ENCODE assay signal across 7 mouse cellular contexts in the genomic region with DNA sequence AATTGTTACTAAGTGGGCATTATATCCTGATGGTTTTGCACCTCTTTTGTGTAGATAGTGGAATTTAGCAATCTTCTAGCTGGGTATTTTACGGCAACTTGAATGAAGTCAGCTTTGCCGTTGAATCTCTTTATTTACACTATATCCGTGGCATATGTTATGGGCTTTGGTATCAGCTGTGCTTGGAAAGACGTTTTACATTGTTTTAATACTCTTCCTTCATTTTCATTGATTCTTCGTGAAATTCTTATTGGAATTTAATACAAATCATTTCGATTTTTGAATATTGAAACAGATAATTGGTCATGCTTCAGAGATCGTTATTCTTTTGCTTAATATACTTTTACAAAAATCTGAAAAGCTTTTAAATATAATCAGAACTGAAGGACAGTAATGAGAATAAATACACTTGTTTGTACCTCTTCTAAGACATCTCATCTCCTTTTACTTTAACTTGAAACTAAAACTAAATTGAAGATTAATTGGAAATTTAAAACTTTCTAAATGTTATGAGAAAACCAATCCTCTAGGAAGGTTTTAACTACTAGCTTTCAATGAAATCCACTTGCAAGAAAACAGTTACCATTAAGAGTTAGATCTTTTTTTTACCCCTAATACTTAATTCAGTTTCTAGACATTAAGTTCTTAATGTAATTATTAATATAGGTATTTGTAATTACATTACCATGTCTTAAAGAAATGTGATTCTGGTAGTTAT. TPM values are rescaled to one million over a fixed set of nuclear protein-coding genes. Genes with fewer than 3 reads are reported as not detected.
DNase-seq lines count a peak whose midpoint lies in the region; ATAC-seq lines count a peak whose summit lies in the region.

No protein-coding gene starts in this region.

- H3K27ac ChIP-seq in lung, embryonic 15.5 days: peak overlapping the region; percentile 100
- H3K27ac ChIP-seq in embryonic facial prominence, embryonic 14.5 days (replicated peaks; ENCODE audit: low read depth, low read length): no peak overlapping the region
- H3K27ac ChIP-seq in limb, embryonic 12.5 days: no peak overlapping the region
- no peak overlapping the region for H3K27ac ChIP-seq in stomach, embryonic 15.5 days

- H3K36me3 ChIP-seq in lung, embryonic 15.5 days: peaks cover 20% of the 10 kb centered on the region
- peaks cover 29% of the 10 kb centered on the region for H3K36me3 ChIP-seq in embryonic facial prominence, embryonic 14.5 days (ENCODE audit: control insufficient read depth, insufficient read depth, low read length)
- peaks cover 31% of the 10 kb centered on the region for H3K36me3 ChIP-seq in limb, embryonic 12.5 days
- no peaks in the 10 kb centered on the region for H3K36me3 ChIP-seq in stomach, embryonic 15.5 days

- no peak for DNase-seq in lung, postnatal 14 days
- peak; percentile 2 for DNase-seq in embryonic facial prominence, embryonic 14.5 days (ENCODE audit: low spot score)
- DNase-seq in gastrocnemius, adult 18-20 months (ENCODE audit: low spot score): no peak
- DNase-seq in kidney, adult 18-20 months: no peak

- 3% methylated on average over 7 of the region's 7 CpGs for WGBS in lung, embryonic 15.5 days
- 3% methylated on average over 7 of the region's 7 CpGs for WGBS in embryonic facial prominence, embryonic 14.5 days
- 5% methylated on average over 7 of the region's 7 CpGs for WGBS in limb, embryonic 12.5 days
- WGBS in stomach, embryonic 15.5 days: 3% methylated on average over 7 of the region's 7 CpGs

- H3K27me3 ChIP-seq in lung, embryonic 15.5 days: no peaks in the 10 kb centered on the region
- no peaks in the 10 kb centered on the region for H3K27me3 ChIP-seq in embryonic facial prominence, embryonic 14.5 days (replicated peaks; ENCODE audit: control insufficient read depth, insufficient read depth, low read length)
- H3K27me3 ChIP-seq in limb, embryonic 12.5 days: no peaks in the 10 kb centered on the region
- H3K27me3 ChIP-seq in stomach, embryonic 15.5 days (replicated peaks): no peaks in the 10 kb centered on the region

- H3K4me1 ChIP-seq in lung, embryonic 15.5 days: peaks cover 3% of the 10 kb centered on the region
- H3K4me1 ChIP-seq in embryonic facial prominence, embryonic 14.5 days (ENCODE audit: control insufficient read depth, insufficient read depth, low read length): peaks cover 4% of the 10 kb centered on the region; the same call in 1 of the 2 replicates
- no peaks in the 10 kb centered on the region; the same call in 1 of the 2 replicates for H3K4me1 ChIP-seq in limb, embryonic 12.5 days (replicated peaks)
- no peaks in the 10 kb centered on the region for H3K4me1 ChIP-seq in stomach, embryonic 15.5 days

- no peak for ATAC-seq in lung, embryonic 15.5 days (ENCODE audit: borderline replicate concordance, extremely low read depth, low FRiP score, low TSS enrichment)
- no peak for ATAC-seq in embryonic facial prominence, embryonic 14.5 days (ENCODE audit: low read depth)
- no peak for ATAC-seq in limb, embryonic 12.5 days (ENCODE audit: insufficient number of reproducible peaks, insufficient read depth, low FRiP score, low TSS enrichment, low read depth)
- ATAC-seq in stomach, embryonic 15.5 days (ENCODE audit: insufficient read depth, low FRiP score, low read depth): no peak

- H3K9ac ChIP-seq in lung, embryonic 15.5 days: peak overlapping the region; percentile 98
- peak overlapping the region; percentile 94 for H3K9ac ChIP-seq in embryonic facial prominence, embryonic 14.5 days (ENCODE audit: low read depth, low read length)
- H3K9ac ChIP-seq in limb, embryonic 12.5 days (replicated peaks): peak overlapping the region; percentile 94
- H3K9ac ChIP-seq in stomach, embryonic 15.5 days: peak overlapping the region; percentile 88

- no peaks in the 10 kb centered on the region for H3K9me3 ChIP-seq in lung, embryonic 15.5 days
- no peaks in the 10 kb centered on the region for H3K9me3 ChIP-seq in embryonic facial prominence, embryonic 14.5 days (ENCODE audit: control insufficient read depth, low read length)
- no peaks in the 10 kb centered on the region for H3K9me3 ChIP-seq in limb, embryonic 12.5 days
- no peaks in the 10 kb centered on the region for H3K9me3 ChIP-seq in stomach, embryonic 15.5 days

- peak overlapping the region; percentile 58 for H3K4me2 ChIP-seq in lung, embryonic 15.5 days
- H3K4me2 ChIP-seq in embryonic facial prominence, embryonic 14.5 days (ENCODE audit: low read depth, low read length): peak overlapping the region; percentile 61
- H3K4me2 ChIP-seq in limb, embryonic 12.5 days: peak overlapping the region; percentile 61
- H3K4me2 ChIP-seq in stomach, embryonic 15.5 days: peak overlapping the region; percentile 60

- peak overlapping the region; percentile 99 for H3K4me3 ChIP-seq in lung, embryonic 15.5 days
- H3K4me3 ChIP-seq in embryonic facial prominence, embryonic 14.5 days (ENCODE audit: low read depth, low read length): peak overlapping the region; percentile 99
- H3K4me3 ChIP-seq in limb, embryonic 12.5 days (replicated peaks): peak overlapping the region; percentile 93
- peak overlapping the region; percentile 89 for H3K4me3 ChIP-seq in stomach, embryonic 15.5 days (replicated peaks)

RNA-seq across cellular contexts. Expression of a gene that starts 1.5 kb away (rescaled TPM):
- polyA plus RNA-seq in lung, embryonic 15.5 days (2015; fragmentation: Nextera tagmentation; extraction: Ambion mirVana): 18.3 and 20.5 TPM in 2 replicates
- polyA plus RNA-seq in embryonic facial prominence, embryonic 14.5 days (2014; fragmentation: Nextera tagmentation; extraction: Ambion mirVana): 19.0 and 20.6 TPM in 2 replicates
- polyA plus RNA-seq in limb, embryonic 12.5 days (2016; fragmentation: Nextera tagmentation; extraction: Ambion mirVana): 30.1 and 31.7 TPM in 2 replicates
- 21.3 and 22.1 TPM in 2 replicates for polyA plus RNA-seq in stomach, embryonic 15.5 days (2015; fragmentation: Nextera tagmentation; extraction: Ambion mirVana)
- total RNA-seq in gastrocnemius, adult 18-20 months (2021): 10 to 100 TPM; 18.3 to 18.8 TPM

RNA-seq across cellular contexts. Expression of a gene that starts 32.2 kb away (rescaled TPM):
- 50.4 and 55.0 TPM in 2 replicates for polyA plus RNA-seq in lung, embryonic 15.5 days (2015; fragmentation: Nextera tagmentation; extraction: Ambion mirVana)
- polyA plus RNA-seq in embryonic facial prominence, embryonic 14.5 days (2014; fragmentation: Nextera tagmentation; extraction: Ambion mirVana): 46.9 and 57.3 TPM in 2 replicates
- 72.0 and 74.4 TPM in 2 replicates for polyA plus RNA-seq in limb, embryonic 12.5 days (2016; fragmentation: Nextera tagmentation; extraction: Ambion mirVana)
- 41.9 and 46.3 TPM in 2 replicates for polyA plus RNA-seq in stomach, embryonic 15.5 days (2015; fragmentation: Nextera tagmentation; extraction: Ambion mirVana)
- 10 to 100 TPM; 26.4 to 33.1 TPM for total RNA-seq in gastrocnemius, adult 18-20 months (2021)
